Comparison of ENCODE assay signal across 15 mouse cellular contexts in the genomic region with DNA sequence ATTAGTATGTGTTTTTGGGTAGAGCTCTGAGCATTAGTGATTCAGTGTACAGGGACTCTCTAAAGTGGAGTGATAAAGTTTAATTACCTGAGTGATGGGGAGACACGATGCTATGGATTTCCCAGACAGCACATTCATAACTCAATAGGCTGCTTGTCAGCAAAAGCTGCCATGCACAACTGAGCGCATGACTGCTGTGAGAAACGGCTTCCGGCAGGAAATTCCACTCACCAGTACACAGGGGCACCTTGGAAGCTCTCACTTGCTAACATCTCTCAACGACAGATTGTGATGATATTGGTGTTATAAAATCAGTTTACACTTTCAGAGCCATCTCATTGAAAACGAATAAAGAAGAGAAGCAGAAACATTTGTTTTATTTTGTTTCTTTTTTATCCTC.
A peak's percentile ranks its signal among the peaks of the same experiment; 100 is the strongest.
DNase-seq lines count a peak whose midpoint lies in the region; ATAC-seq and TF ChIP-seq lines count a peak whose summit lies in the region.
"Had no signal": no experiment of that assay in that cellular context is flagged by ENCODE, and none has a peak within 500 bp of the region (broad histone marks: within the 10 kb centered on the region; RNA-seq: fewer than 3 reads in every experiment).

No protein-coding gene starts in this region.

- ATAC-seq in inflammation-experienced regulatory T-cells, adult 6 months: peak; percentile 60
- peak; percentile 63; the same call in 1 of the 2 replicates for ATAC-seq in kidney, embryonic 16.5 days (ENCODE audit: low FRiP score, low TSS enrichment)

- no peak overlapping the region for H3K27ac ChIP-seq in thymus, adult 2 months (ENCODE audit: control insufficient read depth, insufficient read depth, low read length)
- no peak overlapping the region for H3K27ac ChIP-seq in kidney, embryonic 16.5 days (ENCODE audit: low read length)
- H3K27ac ChIP-seq: embryonic facial prominence, embryonic 10.5 days; hindbrain, embryonic 14.5 days; limb, embryonic 12.5 days; liver, embryonic 15.5 days; midbrain, embryonic 12.5 days had no signal

- no peak overlapping the region for H3K4me3 ChIP-seq in thymus, adult 2 months (ENCODE audit: control insufficient read depth, insufficient read depth, low read length)
- H3K4me3 ChIP-seq in kidney, embryonic 16.5 days (ENCODE audit: low read length): no peak overlapping the region
- H3K4me3 ChIP-seq: embryonic facial prominence, embryonic 10.5 days; erythroblast, embryonic 14.5 days; limb, embryonic 12.5 days; liver, embryonic 15.5 days; midbrain, embryonic 12.5 days had no signal

- TF ChIP-seq CTCF in thymus, adult 2 months (IDR thresholded peaks at IDR 0.05; ENCODE audit: borderline replicate concordance, control insufficient read depth, extremely low read depth, insufficient read depth, low read length, poor library complexity): no peak

- no peaks in the 10 kb centered on the region for H3K27me3 ChIP-seq in thymus, adult 2 months (ENCODE audit: control insufficient read depth, insufficient read depth, low read length)
- no peaks in the 10 kb centered on the region for H3K27me3 ChIP-seq in kidney, embryonic 16.5 days (ENCODE audit: insufficient read depth, low read length)
- H3K27me3 ChIP-seq: CH12.LX; limb, embryonic 12.5 days; liver, embryonic 15.5 days had no signal

- H3K9ac ChIP-seq in kidney, embryonic 16.5 days (replicated peaks; ENCODE audit: low read length): no peak overlapping the region
- H3K9ac ChIP-seq: forebrain, postnatal 0 days; hindbrain, embryonic 14.5 days; limb, embryonic 12.5 days; liver, embryonic 15.5 days; midbrain, embryonic 12.5 days had no signal

- peak; percentile 26 for DNase-seq in thymus, postnatal 14 days
- DNase-seq in thymus, adult 2 months: no peak
- no peak for DNase-seq in gastrocnemius, postnatal 25 days
- DNase-seq in right cerebral cortex, adult 2 months (ENCODE audit: low spot score in 2 of 2): no peak
- DNase-seq in right cerebral cortex, adult 18-20 months: no peak

- no peak overlapping the region for H3K4me2 ChIP-seq in kidney, embryonic 16.5 days (replicated peaks; ENCODE audit: low read depth, low read length)
- H3K4me2 ChIP-seq: hindbrain, embryonic 14.5 days; limb, embryonic 12.5 days; liver, embryonic 15.5 days; midbrain, embryonic 12.5 days had no signal

- H3K36me3 ChIP-seq in thymus, adult 2 months (ENCODE audit: control insufficient read depth, insufficient read depth, low read length): no peaks in the 10 kb centered on the region
- no peaks in the 10 kb centered on the region for H3K36me3 ChIP-seq in kidney, embryonic 16.5 days (ENCODE audit: insufficient read depth, low read length)
- H3K36me3 ChIP-seq: embryonic facial prominence, embryonic 10.5 days; limb, embryonic 12.5 days; liver, embryonic 15.5 days; midbrain, embryonic 12.5 days had no signal

- H3K4me1 ChIP-seq in thymus, adult 2 months (replicated peaks; ENCODE audit: control insufficient read depth, insufficient read depth, low read length): no peaks in the 10 kb centered on the region; the same call in 1 of the 2 replicates
- peaks cover 14% of the 10 kb centered on the region; the same call in 1 of the 2 replicates for H3K4me1 ChIP-seq in kidney, embryonic 16.5 days (ENCODE audit: insufficient read depth, low read length)
- H3K4me1 ChIP-seq: liver, embryonic 15.5 days; midbrain, embryonic 12.5 days had no signal

- H3K9me3 ChIP-seq in kidney, embryonic 16.5 days (ENCODE audit: low read length): no peaks in the 10 kb centered on the region
- H3K9me3 ChIP-seq: embryonic facial prominence, embryonic 10.5 days; limb, embryonic 12.5 days; liver, embryonic 15.5 days; midbrain, embryonic 12.5 days had no signal

- 52% methylated on average over 6 of the region's 6 CpGs for WGBS in thymus, adult 2 months
- 26% methylated on average over 6 of the region's 6 CpGs for WGBS in kidney, embryonic 16.5 days

- no peak for TF ChIP-seq POLR2A in thymus, adult 2 months (IDR thresholded peaks at IDR 0.05; ENCODE audit: control insufficient read depth, extremely low read depth, insufficient read depth, low read length, poor library complexity)
